Mouse (Mus musculus) heart, embryonic 14.5 days (tissue): ENCODE data around the gene Cbr3. TPM values are rescaled to one million over a fixed set of nuclear protein-coding genes. Genes with fewer than 3 reads are reported as not detected.

Source experiments
- ATAC-seq: fragments of 200-750 bp; cut with Nextera tagmentation; 2 replicates; pipeline ENCODE4 v1.8.0; 2017; ENCODE audit warnings: low read depth, moderate TSS enrichment; ENCODE audit not compliant: insufficient number of reproducible peaks, insufficient read depth, low FRiP score
- H3K27ac ChIP-seq, 2 experiments: fragments of 200-500 bp in 1 of 2; fragments of 300-500 bp in 1 of 2; sonication (generic) in 1 of 2; replicated peaks in 1 of 2; 2 replicates each; pipeline ENCODE4 v1.5.1; 2012 to 2014; ENCODE audit warnings: low read depth in 2 of 2, low read length in 2 of 2, control low read depth in 1 of 2, mild to moderate bottlenecking in 1 of 2, mixed read lengths in 1 of 2; ENCODE audit not compliant: control insufficient read depth in 1 of 2, insufficient read depth in 1 of 2
- H3K27me3 ChIP-seq: fragments of 300-500 bp; sonication (generic); 2 replicates; pipeline ENCODE4 v1.6.1; 2014; ENCODE audit warnings: mild to moderate bottlenecking, low read length, control low read depth; ENCODE audit not compliant: control insufficient read depth, insufficient read depth
- H3K36me3 ChIP-seq: fragments of 300-500 bp; sonication (generic); 2 replicates; pipeline ENCODE4 v1.6.1; 2014; ENCODE audit warnings: mild to moderate bottlenecking, control low read depth, low read length, mixed read lengths; ENCODE audit not compliant: control insufficient read depth, insufficient read depth
- H3K4me1 ChIP-seq, 2 experiments: fragments of 200-500 bp in 1 of 2; fragments of 300-500 bp in 1 of 2; sonication (generic) in 1 of 2; 2 replicates each; pipeline ENCODE4 v1.6.1; 2012 to 2014; ENCODE audit warnings: low read length in 2 of 2, control low read depth in 1 of 2, mixed read lengths in 1 of 2; ENCODE audit not compliant: control insufficient read depth in 2 of 2, insufficient read depth in 2 of 2
- H3K4me2 ChIP-seq: fragments of 300-500 bp; sonication (generic); 2 replicates; pipeline ENCODE4 v1.6.1; 2014; ENCODE audit warnings: mild to moderate bottlenecking, low read length
- H3K4me3 ChIP-seq, 2 experiments: fragments of 200-500 bp in 1 of 2; fragments of 300-500 bp in 1 of 2; sonication (generic) in 1 of 2; 2 replicates each; pipeline ENCODE4 v1.5.1; 2012 to 2014; ENCODE audit warnings: low read length in 2 of 2, mild to moderate bottlenecking in 2 of 2, control low read depth in 1 of 2, low read depth in 1 of 2, moderate library complexity in 1 of 2; ENCODE audit not compliant: control insufficient read depth in 1 of 2, insufficient read depth in 1 of 2
- H3K9ac ChIP-seq: fragments of 300-500 bp; sonication (generic); 2 replicates; pipeline ENCODE4 v1.6.1; 2014; ENCODE audit warnings: mild to moderate bottlenecking, low read length
- H3K9me3 ChIP-seq: fragments of 300-500 bp; sonication (generic); 2 replicates; pipeline ENCODE4 v1.6.1; 2016; ENCODE audit warnings: low read length, control low read depth; ENCODE audit not compliant: control insufficient read depth
- WGBS: fragments of 180-500 bp; shearing (Covaris S2); extraction: QIAGEN DNeasy Blood & Tissue Kit; methylation state at CpG from one replicate; pipeline ENCODE4 v1.1.7; 2014; 5-methylcytosine and 5-hydroxymethylcytosine counted together
- polyA plus RNA-seq: library from polyadenylated mRNA; unstranded; fragments of >200 nt; fragmentation: Nextera tagmentation; extraction: Ambion mirVana; gene quantifications from 2 replicates; pipeline ENCODE4 v1.2.1, GENCODE M21; 2014

Gene Cbr3
- polyA plus RNA-seq, 1 experiment from 2014 or later: 0.77 TPM

DNA sequence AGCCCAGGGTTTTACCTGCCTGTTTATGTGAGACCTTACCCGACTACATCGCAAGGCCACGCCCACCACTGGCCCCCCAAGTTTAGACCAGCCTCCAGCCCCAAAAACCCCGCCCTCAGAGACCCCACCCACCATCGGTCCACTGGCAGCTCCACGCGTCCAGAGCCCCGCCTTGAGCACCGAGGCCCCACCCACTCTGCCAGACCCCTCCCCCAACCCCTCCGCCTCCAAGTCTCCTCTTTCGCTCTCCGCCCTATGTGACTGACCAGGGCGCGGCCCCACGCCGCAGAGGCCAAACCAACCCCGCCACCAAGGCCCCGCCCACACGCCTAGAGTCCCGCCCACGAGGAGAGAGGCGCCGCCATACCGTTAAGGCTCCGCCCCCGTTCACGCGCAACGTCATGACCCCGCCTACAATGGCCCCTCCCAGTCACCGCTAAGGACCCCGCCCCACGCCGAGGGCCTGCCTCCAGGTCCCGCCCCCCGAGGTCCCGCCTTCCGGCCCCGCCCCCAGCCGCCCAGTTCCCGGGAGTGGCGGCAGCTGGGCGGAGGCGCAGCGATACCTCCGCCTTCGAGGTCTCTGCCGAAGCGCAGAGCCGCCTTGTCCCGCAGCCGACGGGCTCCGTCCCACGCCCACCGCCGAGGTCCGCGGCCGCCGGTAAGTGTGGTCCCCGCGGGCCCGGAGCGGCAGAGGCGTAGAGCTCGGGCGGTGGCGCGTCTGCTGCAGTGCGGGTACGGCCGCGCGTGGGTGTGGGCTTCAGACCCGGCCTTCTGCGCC, 28.6 kb downstream of the Cbr3 start, which contains the start of gene Dop1b:
TSS of gene Dop1b (plus strand) at position 494 of the 778 bp plus-strand sequence.
- WGBS: under 1% methylated on average over 73 of the region's 77 CpGs
- Histone ChIP-seq H3K9ac (peak within 1 kb of the TSS; percentile 87), H3K9me3 (no peaks in the 10 kb centered on the region), H3K4me1 (peaks cover 0 to 9% of the 10 kb centered on the region in 2 experiments; a peak in 2 of 4 replicates), H3K4me3 (peak within 1 kb of the TSS; percentile 65 to 81), H3K27ac (peak within 1 kb of the TSS in 1 of 2 experiments; percentile 55; a peak in 2 of 4 replicates), H3K4me2 (peak within 1 kb of the TSS; percentile 98), H3K36me3 (no peaks in the 10 kb centered on the region), H3K27me3 (peaks cover 5% of the 10 kb centered on the region; the same call in 1 of the 2 replicates)
- peak; percentile 97 for ATAC-seq

DNA sequence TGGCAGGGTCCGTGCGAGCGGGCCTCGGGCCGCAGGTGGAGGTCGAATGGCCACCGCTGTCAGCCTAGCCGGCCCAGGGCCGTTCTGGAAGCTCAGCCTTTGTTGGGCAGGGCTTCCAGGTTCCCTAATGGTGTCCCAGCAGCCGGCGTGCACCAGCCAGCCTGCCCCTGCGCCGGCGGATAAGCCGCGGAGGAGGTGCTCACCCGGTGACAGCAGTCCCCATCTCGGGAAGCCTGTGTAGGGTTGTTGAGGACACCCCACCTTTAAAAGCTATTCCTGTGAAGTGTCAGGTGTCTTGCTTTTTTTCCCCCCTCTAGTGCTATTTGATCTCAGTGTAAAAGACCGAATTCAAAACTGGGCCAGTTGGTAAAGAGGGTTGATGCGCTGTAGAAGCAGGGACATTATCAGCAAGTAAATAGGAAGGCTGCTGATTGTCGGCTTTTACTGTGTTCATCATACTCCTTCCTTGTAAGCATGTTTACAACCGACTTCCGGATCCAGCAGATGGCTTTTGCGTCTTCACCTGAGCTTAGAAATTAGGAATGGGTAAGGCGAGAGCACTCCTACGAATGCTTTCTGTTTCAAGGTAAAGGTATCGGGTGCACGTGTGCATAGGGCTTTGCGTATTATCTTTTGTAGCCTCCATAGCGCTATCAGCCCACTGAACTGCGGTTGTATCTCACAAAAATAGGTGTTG, 29.3 kb downstream of the Cbr3 start:
- H3K9ac ChIP-seq: peak overlapping the region; percentile 87
- ATAC-seq: no peak; the same call in 1 of the 2 replicates
- H3K4me1 ChIP-seq: peaks cover 0 to 14% of the 10 kb centered on the region in 2 experiments; a peak in 2 of 4 replicates
- H3K27ac ChIP-seq: peak overlapping the region in 1 of 2 experiments; percentile 20; a peak in 1 of 4 replicates
- no peaks in the 10 kb centered on the region for H3K36me3 ChIP-seq
- 10% methylated on average over 31 of the region's 31 CpGs for WGBS
- H3K9me3 ChIP-seq: no peaks in the 10 kb centered on the region
- peak overlapping the region; percentile 98 for H3K4me2 ChIP-seq
- H3K4me3 ChIP-seq: peak overlapping the region; percentile 65 to 81
- peaks cover 5% of the 10 kb centered on the region; the same call in 1 of the 2 replicates for H3K27me3 ChIP-seq

DNA sequence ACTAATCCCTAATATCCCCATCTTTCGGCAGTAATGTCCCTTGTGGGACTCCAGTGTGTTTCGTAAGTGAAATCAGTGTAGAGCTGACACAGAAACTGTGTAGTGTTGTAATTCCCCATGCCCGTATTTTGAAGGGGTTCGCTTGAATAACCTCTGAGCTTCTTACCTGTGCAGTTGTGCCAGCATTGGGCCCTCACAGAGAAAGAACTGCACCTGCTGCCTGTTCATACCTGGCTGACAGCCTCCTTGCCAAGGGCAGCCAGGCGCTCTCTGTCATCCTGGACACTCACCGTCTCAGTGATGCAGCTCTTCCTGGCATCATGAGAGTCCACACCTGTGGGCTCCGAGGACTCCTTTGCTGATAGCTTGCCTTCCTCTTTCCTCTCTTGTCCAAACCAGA, 30.0 kb downstream of the Cbr3 start:
- Histone ChIP-seq H3K27ac (no peak overlapping the region), H3K9ac (no peak overlapping the region), H3K4me2 (peak overlapping the region; percentile 98), H3K9me3 (no peaks in the 10 kb centered on the region), H3K4me1 (peaks cover 0 to 17% of the 10 kb centered on the region in 2 experiments; a peak in 2 of 4 replicates), H3K36me3 (no peaks in the 10 kb centered on the region), H3K27me3 (peaks cover 5% of the 10 kb centered on the region; the same call in 1 of the 2 replicates), H3K4me3 (peak overlapping the region in 1 of 2 experiments; percentile 81; a peak in 2 of 4 replicates)
- no peak for ATAC-seq
- WGBS: 82% methylated on average over 7 of the region's 7 CpGs

DNA sequence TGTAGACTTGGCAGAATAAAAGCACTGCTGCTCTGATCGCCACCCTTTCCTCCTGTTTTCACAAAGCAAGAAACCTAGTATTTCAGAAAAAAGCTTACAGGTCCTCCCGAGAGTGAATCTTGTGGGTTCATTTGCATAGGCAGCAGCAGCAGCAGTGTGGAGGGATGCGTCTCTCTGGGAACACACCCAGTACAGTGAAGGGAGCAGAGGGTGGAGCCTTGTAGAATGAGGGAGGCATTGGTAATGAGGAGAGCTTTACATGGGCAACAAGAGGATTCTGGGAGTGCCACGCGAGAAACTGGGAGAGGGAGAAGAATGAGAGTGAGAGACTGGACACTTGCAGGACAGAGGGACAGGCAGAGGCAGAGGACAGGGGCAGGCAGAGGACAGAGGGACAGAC, 31.4 kb downstream of the Cbr3 start:
- 33% methylated on average over 5 of the region's 5 CpGs for WGBS
- H3K9ac ChIP-seq: no peak overlapping the region
- H3K27ac ChIP-seq: no peak overlapping the region

DNA sequence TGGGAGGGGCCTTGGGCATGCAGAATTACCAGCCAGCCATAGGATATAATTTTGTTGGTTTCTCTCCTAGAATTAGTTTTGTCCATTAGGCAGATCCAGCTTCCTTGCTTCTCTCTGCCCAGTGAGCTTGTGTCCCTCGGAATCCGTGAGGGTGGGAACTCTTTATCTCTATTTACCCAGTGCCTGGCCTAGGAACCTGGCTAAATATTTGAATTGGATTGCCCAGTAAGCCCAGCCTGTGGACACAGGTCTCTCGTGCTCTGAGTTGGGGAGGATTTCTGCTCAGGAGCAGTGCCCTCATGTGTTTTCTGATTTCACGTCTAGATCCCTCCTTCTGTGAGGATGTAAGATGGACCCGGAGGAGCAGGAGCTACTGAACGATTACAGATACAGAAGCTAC, 32.8 kb downstream of the Cbr3 start:
- H3K9ac ChIP-seq: no peak overlapping the region
- no peak overlapping the region for H3K4me3 ChIP-seq
- no peaks in the 10 kb centered on the region for H3K36me3 ChIP-seq
- H3K27ac ChIP-seq: no peak overlapping the region
- H3K27me3 ChIP-seq: peaks cover 5% of the 10 kb centered on the region; the same call in 1 of the 2 replicates
- no peak for ATAC-seq
- no peaks in the 10 kb centered on the region for H3K9me3 ChIP-seq
- WGBS: 80% methylated on average over 6 of the region's 6 CpGs
- peaks cover 0 to 17% of the 10 kb centered on the region in 2 experiments; a peak in 2 of 4 replicates for H3K4me1 ChIP-seq
- no peak overlapping the region for H3K4me2 ChIP-seq

More for the DNA sequence above, 31.4 kb downstream of the Cbr3 start:
- H3K27me3 ChIP-seq: peaks cover 5% of the 10 kb centered on the region; the same call in 1 of the 2 replicates
- no peak overlapping the region for H3K4me3 ChIP-seq
- H3K36me3 ChIP-seq: no peaks in the 10 kb centered on the region
- H3K4me1 ChIP-seq: peaks cover 0 to 17% of the 10 kb centered on the region in 2 experiments; a peak in 2 of 4 replicates
- no peak for ATAC-seq
- H3K4me2 ChIP-seq: no peak overlapping the region
- H3K9me3 ChIP-seq: no peaks in the 10 kb centered on the region

DNA sequence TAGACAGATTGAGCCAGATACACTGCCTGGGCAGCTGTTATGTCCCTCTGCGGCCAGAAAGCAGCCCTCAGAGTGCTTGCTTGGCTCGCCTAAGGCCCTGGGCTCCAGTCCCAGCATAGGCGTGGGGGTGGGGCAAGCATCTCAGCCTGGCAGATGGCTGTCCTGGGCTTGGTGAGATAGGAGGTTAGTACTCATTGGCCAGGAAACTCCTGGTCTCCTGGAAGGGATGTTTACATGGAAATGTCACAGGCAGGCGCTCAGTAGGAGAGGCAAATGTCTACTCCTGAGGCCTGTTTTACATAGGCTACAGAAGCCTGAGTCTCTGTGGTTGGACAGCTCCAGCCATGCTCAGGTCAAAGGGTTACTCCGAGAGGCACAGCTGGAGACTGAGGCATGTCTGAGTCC, 34.3 kb downstream of the Cbr3 start:
- Histone ChIP-seq H3K9ac (no peak overlapping the region), H3K36me3 (no peaks in the 10 kb centered on the region), H3K4me2 (no peak overlapping the region), H3K27me3 (peaks cover 5% of the 10 kb centered on the region; the same call in 1 of the 2 replicates), H3K9me3 (no peaks in the 10 kb centered on the region), H3K4me3 (no peak overlapping the region), H3K27ac (0 out of 4 replicates have a peak overlapping the region, but pooled peaks of 1 of the 2 experiments have one; percentile 14), H3K4me1 (peaks cover 0 to 15% of the 10 kb centered on the region in 2 experiments; a peak in 3 of 4 replicates)
- ATAC-seq: peak; percentile 75
- WGBS: 12% methylated on average over 5 of the region's 5 CpGs

DNA sequence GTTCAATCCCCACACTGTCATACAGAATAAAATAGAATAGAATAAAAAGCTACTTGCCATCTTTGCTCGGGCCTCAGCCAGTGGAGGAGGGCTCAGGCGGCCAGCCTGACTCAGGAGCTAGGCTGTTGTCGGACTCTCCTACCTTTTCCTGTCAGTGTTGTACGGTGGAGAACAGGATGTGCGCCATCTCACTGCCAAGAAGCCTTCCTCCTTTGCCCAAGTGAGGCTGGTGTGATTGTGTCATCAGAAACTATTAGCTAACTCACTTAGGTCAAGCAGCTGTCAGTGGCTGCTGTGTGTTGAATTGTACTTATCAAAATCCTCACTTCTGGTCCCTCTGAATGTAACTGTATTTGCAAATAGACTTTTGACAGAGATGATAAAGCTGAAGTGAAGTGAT, 38.8 kb downstream of the Cbr3 start:
- Histone ChIP-seq H3K4me2 (no peak overlapping the region), H3K27me3 (no peaks in the 10 kb centered on the region), H3K4me1 (peaks cover 0 to 8% of the 10 kb centered on the region in 2 experiments; a peak in 2 of 4 replicates), H3K4me3 (no peak overlapping the region), H3K27ac (no peak overlapping the region), H3K9ac (no peak overlapping the region), H3K36me3 (no peaks in the 10 kb centered on the region), H3K9me3 (no peaks in the 10 kb centered on the region)
- 61% methylated on average over 5 of the region's 5 CpGs for WGBS
- no peak for ATAC-seq
